Mouse (Mus musculus): Measurements from ENCODE around the gene Cdkal1.
A peak's percentile ranks its signal among the peaks of the same experiment; 100 is the strongest.

Cdkal1 gene

GRCm38 (mm10) chr13:29855281-29856031, at the start of gene Cdkal1:
Gene Cdkal1 (minus strand): TSS chr13:29855674.
- DNase-seq (ENCODE audit: low spot score in 2 of 2), result peak; percentile 68 to 77

GRCm38 (mm10) chr13:29903341-29903740, 47.9 kb upstream of the Cdkal1 start:
- no peak for DNase-seq (ENCODE audit: low spot score in 2 of 2)

GRCm38 (mm10) chr13:29902676-29903075, 47.2 kb upstream of the Cdkal1 start:
- DNase-seq (ENCODE audit: low spot score in 2 of 2), result no peak

GRCm38 (mm10) chr13:29901641-29902040, 46.2 kb upstream of the Cdkal1 start:
- no peak for DNase-seq (ENCODE audit: low spot score in 2 of 2)

GRCm38 (mm10) chr13:29866780-29867179, 11.3 kb upstream of the Cdkal1 start:
- no peak for DNase-seq (ENCODE audit: low spot score in 2 of 2)

GRCm38 (mm10) chr13:29864331-29864730, 8.9 kb upstream of the Cdkal1 start:
- no peak for DNase-seq (ENCODE audit: low spot score in 2 of 2)

- no peak for DNase-seq (ENCODE audit: low spot score in 2 of 2)
These were observed 4.6 kb upstream of the Cdkal1 start for GRCm38 (mm10) chr13:29860087-29860486.

GRCm38 (mm10) chr13:29857436-29857835, 2.0 kb upstream of the Cdkal1 start:
- no peak for DNase-seq (ENCODE audit: low spot score in 2 of 2)

- DNase-seq (ENCODE audit: low spot score in 2 of 2), result no peak
These were observed 598 bp downstream of the Cdkal1 start for GRCm38 (mm10) chr13:29854876-29855275.

GRCm38 (mm10) chr13:29838409-29839047, 16.9 kb downstream of the Cdkal1 start:
- DNase-seq (ENCODE audit: low spot score in 2 of 2), result no peak

- peak in 1 of 2 experiments; percentile 58 for DNase-seq (ENCODE audit: low spot score in 2 of 2)
These were observed 20.3 kb downstream of the Cdkal1 start for GRCm38 (mm10) chr13:29835170-29835569.

- DNase-seq (ENCODE audit: low spot score in 2 of 2), result no peak
These were observed 21.7 kb downstream of the Cdkal1 start for GRCm38 (mm10) chr13:29833751-29834150.

GRCm38 (mm10) chr13:29831126-29831525, 24.3 kb downstream of the Cdkal1 start:
- no peak for DNase-seq (ENCODE audit: low spot score in 2 of 2)

- DNase-seq (ENCODE audit: low spot score in 2 of 2), result no peak
These were observed 27.4 kb downstream of the Cdkal1 start for GRCm38 (mm10) chr13:29828032-29828431.

- DNase-seq (ENCODE audit: low spot score in 2 of 2), result no peak
These were observed 29.0 kb downstream of the Cdkal1 start for GRCm38 (mm10) chr13:29826469-29826868.

GRCm38 (mm10) chr13:29826041-29826440, 29.4 kb downstream of the Cdkal1 start:
- no peak for DNase-seq (ENCODE audit: low spot score in 2 of 2)

GRCm38 (mm10) chr13:29824797-29825196, 30.7 kb downstream of the Cdkal1 start:
- DNase-seq (ENCODE audit: low spot score in 2 of 2), result no peak

- no peak for DNase-seq (ENCODE audit: low spot score in 2 of 2)
These were observed 31.1 kb downstream of the Cdkal1 start for GRCm38 (mm10) chr13:29824326-29824725.

- DNase-seq (ENCODE audit: low spot score in 2 of 2), result peak in 1 of 2 experiments; percentile 34
These were observed 31.6 kb downstream of the Cdkal1 start for GRCm38 (mm10) chr13:29823906-29824305.

GRCm38 (mm10) chr13:29823487-29823886, 32.0 kb downstream of the Cdkal1 start:
- DNase-seq (ENCODE audit: low spot score in 2 of 2), result no peak

- no peak for DNase-seq (ENCODE audit: low spot score in 2 of 2)
These were observed 35.4 kb downstream of the Cdkal1 start for GRCm38 (mm10) chr13:29819910-29820583.

- DNase-seq (ENCODE audit: low spot score in 2 of 2), result no peak
These were observed 36.3 kb downstream of the Cdkal1 start for GRCm38 (mm10) chr13:29819147-29819546.

- DNase-seq (ENCODE audit: low spot score in 2 of 2), result no peak
These were observed 37.2 kb downstream of the Cdkal1 start for GRCm38 (mm10) chr13:29818314-29818713.
